Mouse (Mus musculus) forebrain, embryonic 14.5 days (tissue): ENCODE results near the gene Psat1. TPM values are rescaled to one million over a fixed set of nuclear protein-coding genes. Genes with fewer than 3 reads are reported as not detected.

Source experiments
- ATAC-seq: fragments of 200-750 bp; cut with Nextera tagmentation; 2 replicates; pipeline ENCODE4 v1.8.0; 2017; ENCODE audit warnings: mild to moderate bottlenecking, moderate library complexity
- DNase-seq: peaks from one replicate; pipeline ENCODE4 v3.0.0-alpha.2; 2015; ENCODE audit warnings: low spot score
- H3K27ac ChIP-seq: fragments of 300-500 bp; sonication (generic); 2 replicates; pipeline ENCODE4 v1.5.1; 2014; ENCODE audit warnings: low read depth, mild to moderate bottlenecking, control low read depth, low read length, moderate library complexity
- H3K27me3 ChIP-seq: fragments of 300-500 bp; sonication (generic); replicated peaks from 2 replicates; pipeline ENCODE4 v1.6.1; 2014; ENCODE audit warnings: low read length, control low read depth, mixed read lengths; ENCODE audit not compliant: control insufficient read depth, insufficient read depth
- H3K36me3 ChIP-seq: fragments of 300-500 bp; sonication (generic); 2 replicates; pipeline ENCODE4 v1.6.1; 2014; ENCODE audit warnings: low read length, control low read depth; ENCODE audit not compliant: control insufficient read depth, insufficient read depth
- H3K4me1 ChIP-seq: fragments of 300-500 bp; sonication (generic); 2 replicates; pipeline ENCODE4 v1.6.1; 2014; ENCODE audit warnings: antibody characterized with exemption, low read length, control low read depth; ENCODE audit not compliant: control insufficient read depth, insufficient read depth
- H3K4me2 ChIP-seq: fragments of 300-500 bp; sonication (generic); 2 replicates; pipeline ENCODE4 v1.6.1; 2014; ENCODE audit warnings: mild to moderate bottlenecking, control low read depth, low read length
- H3K4me3 ChIP-seq: fragments of 300-500 bp; sonication (generic); 2 replicates; pipeline ENCODE4 v1.5.1; 2014; ENCODE audit warnings: low read depth, low read length, control low read depth
- H3K9ac ChIP-seq: fragments of 300-500 bp; sonication (generic); 2 replicates; pipeline ENCODE4 v1.6.1; 2014; ENCODE audit warnings: mild to moderate bottlenecking, low read length, control low read depth, moderate library complexity
- H3K9me3 ChIP-seq: fragments of 300-500 bp; sonication (generic); replicated peaks from 2 replicates; pipeline ENCODE4 v1.6.1; 2016; ENCODE audit warnings: low read length, control low read depth, mixed read lengths; ENCODE audit not compliant: control insufficient read depth
- WGBS: fragments of 180-500 bp; shearing (Covaris S2); extraction: QIAGEN DNeasy Blood & Tissue Kit; methylation state at CpG from one replicate; pipeline ENCODE4 v1.1.7; 2014; 5-methylcytosine and 5-hydroxymethylcytosine counted together
- polyA plus RNA-seq: library from polyadenylated mRNA; unstranded; fragments of >200 nt; fragmentation: Nextera tagmentation; extraction: Ambion mirVana; gene quantifications from 2 replicates; pipeline ENCODE4 v1.2.1, GENCODE M21; 2014

Gene Psat1
- polyA plus RNA-seq, 1 experiment from 2014 or later = 147 TPM

DNA sequence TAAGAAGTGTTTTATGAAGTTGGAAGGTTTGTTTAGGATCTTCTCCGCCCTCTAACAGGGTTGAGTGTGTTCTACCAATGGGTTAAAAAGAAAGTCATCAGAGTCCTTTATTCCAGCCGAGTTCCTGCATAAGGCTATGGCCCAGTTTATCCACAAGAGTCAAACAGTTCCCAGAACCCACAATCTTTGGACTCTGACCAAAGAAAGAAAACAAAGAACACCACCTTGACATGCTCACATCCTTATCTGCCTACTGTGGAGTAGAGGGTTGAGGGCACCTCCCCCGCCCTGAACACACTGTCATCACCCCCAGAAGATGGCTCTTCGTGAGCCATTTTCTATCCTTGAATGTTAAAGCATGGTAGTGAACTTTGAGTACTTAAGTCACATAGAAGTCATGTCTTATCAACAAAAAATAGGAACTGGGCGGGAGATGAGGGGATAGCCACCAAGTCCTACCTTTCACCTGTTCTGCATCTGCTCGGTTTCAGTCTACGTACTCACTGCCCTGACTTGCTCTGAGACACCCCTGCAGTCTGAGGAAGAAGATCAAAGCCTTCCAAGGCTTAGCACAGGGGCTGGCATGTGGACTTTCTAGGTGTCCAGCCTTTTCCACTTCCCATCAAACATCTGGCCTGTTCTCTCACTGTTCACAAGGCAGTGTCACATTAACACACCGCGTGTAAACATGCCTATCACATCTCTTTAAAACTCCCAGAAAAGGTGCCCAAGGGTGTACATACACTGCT is 33.7 kb downstream of the Psat1 start:
- Histone ChIP-seq H3K9me3 (no peaks in the 10 kb centered on the region), H3K4me3 (no peak overlapping the region), H3K27me3 (no peaks in the 10 kb centered on the region), H3K4me2 (no peak overlapping the region), H3K27ac (no peak overlapping the region), H3K9ac (no peak overlapping the region), H3K36me3 (peaks cover 85% of the 10 kb centered on the region), H3K4me1 (no peaks in the 10 kb centered on the region)
- ATAC-seq (no peak), DNase-seq (no peak)
- WGBS = 92% methylated on average over 9 of the region's 9 CpGs

DNA sequence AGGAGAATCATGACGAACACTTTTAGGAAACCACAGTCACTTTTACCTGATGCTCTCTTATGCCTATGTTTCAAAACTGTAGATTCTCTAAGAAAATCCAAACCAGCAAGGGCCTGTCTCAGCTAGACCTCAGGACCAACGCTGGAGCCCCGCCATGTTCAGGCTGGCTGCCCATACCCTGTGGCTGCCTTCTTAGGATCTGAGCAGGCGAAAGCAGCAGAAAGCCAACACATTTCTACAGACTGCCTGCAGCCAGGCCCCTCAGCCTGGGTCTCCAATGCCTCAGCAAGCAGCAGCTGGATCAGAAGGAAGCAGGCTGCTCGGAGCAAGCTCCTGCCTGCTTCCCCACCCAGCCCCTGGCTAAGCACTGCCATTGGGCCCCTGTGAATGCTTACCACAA is 35.7 kb downstream of the Psat1 start:
- no peak for DNase-seq
- no peak overlapping the region for H3K4me2 ChIP-seq
- 97% methylated on average over 5 of the region's 5 CpGs for WGBS

DNA sequence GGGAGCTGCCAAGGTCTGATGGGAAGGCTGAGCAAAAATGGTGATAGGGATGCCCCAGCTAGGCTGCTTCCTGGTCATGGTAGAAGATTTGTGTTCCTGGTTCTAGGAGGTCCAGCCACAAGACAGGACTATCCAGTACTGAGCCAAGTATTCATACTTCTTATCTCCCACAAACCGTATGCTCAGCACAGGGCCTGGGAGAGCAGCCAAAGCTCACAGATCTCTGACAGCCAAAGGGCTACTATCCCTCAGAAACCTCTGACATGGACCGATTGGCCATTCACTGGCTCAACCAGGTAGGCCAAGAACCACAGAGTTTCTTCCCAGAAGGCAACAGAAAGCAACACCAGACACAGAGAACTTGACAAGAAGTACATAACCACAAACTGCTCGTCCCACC is 36.1 kb downstream of the Psat1 start:
- Histone ChIP-seq H3K4me1 (no peaks in the 10 kb centered on the region), H3K27ac (no peak overlapping the region), H3K4me3 (no peak overlapping the region), H3K36me3 (peaks cover 80% of the 10 kb centered on the region), H3K9ac (no peak overlapping the region), H3K9me3 (no peaks in the 10 kb centered on the region), H3K27me3 (no peaks in the 10 kb centered on the region), H3K4me2 (no peak overlapping the region)
- DNase-seq (no peak), ATAC-seq (no peak)
- 93% methylated on average over 3 of the region's 3 CpGs for WGBS

More for the DNA sequence above, 35.7 kb downstream of the Psat1 start:
- Histone ChIP-seq H3K27ac (no peak overlapping the region), H3K27me3 (no peaks in the 10 kb centered on the region), H3K9me3 (no peaks in the 10 kb centered on the region), H3K36me3 (peaks cover 79% of the 10 kb centered on the region), H3K4me3 (no peak overlapping the region), H3K9ac (no peak overlapping the region), H3K4me1 (no peaks in the 10 kb centered on the region)
- ATAC-seq = no peak

DNA sequence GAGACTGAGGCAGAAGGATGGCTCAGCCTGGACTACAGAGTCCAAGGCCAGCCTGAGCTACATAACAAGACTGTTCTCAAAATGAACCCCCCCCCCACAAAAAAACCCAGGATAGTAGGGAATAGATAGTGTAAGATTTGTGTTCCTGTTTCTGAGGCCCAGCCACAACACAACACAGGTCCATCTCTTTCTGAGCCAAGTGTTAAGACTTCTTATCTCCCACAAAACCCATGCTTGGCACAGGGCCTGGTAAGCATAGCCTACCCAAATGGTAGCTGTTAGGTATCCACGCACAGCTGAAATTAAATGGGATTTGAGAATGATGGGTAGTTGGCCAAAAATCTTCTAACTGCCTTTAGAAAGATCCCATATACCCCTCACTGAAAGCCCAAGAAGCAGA is 36.6 kb downstream of the Psat1 start:
- H3K4me1 ChIP-seq = no peaks in the 10 kb centered on the region
- ATAC-seq (no peak), DNase-seq (no peak)
- no peaks in the 10 kb centered on the region for H3K27me3 ChIP-seq
- H3K9ac ChIP-seq = no peak overlapping the region
- H3K27ac ChIP-seq = no peak overlapping the region
- no peak overlapping the region for H3K4me2 ChIP-seq
- no peak overlapping the region for H3K4me3 ChIP-seq
- H3K9me3 ChIP-seq = no peaks in the 10 kb centered on the region
- WGBS = 92% methylated on average over 1 of the region's 1 CpGs
- H3K36me3 ChIP-seq = peaks cover 84% of the 10 kb centered on the region

DNA sequence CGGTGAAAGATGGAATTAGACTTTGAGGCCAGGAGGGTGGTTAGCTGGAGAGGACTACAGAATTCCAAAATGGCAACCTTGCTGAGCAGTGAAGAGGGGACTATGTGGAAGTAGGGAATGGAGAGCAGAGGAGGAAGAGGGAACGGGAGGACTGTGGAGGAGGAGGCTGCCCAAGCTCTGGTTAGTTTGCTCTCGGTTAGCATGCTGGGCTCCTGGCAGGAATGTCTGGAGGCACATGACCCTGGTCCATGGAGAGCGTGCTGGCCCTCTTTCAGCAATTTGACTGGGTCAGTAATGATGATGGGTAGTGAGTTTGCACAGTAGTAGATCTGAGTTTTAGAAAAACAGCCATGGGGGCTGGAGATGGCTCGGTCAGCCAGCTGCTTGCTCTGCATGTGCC is 39.1 kb downstream of the Psat1 start:
- no peak overlapping the region for H3K27ac ChIP-seq
- no peak overlapping the region for H3K4me3 ChIP-seq
- H3K36me3 ChIP-seq = peaks cover 67% of the 10 kb centered on the region
- 91% methylated on average over 5 of the region's 5 CpGs for WGBS
- ATAC-seq = no peak
- no peak overlapping the region for H3K9ac ChIP-seq
- DNase-seq = no peak
- H3K4me1 ChIP-seq = peaks cover 5% of the 10 kb centered on the region; the same call in 1 of the 2 replicates
- no peak overlapping the region for H3K4me2 ChIP-seq
- no peaks in the 10 kb centered on the region for H3K9me3 ChIP-seq
- no peaks in the 10 kb centered on the region for H3K27me3 ChIP-seq

DNA sequence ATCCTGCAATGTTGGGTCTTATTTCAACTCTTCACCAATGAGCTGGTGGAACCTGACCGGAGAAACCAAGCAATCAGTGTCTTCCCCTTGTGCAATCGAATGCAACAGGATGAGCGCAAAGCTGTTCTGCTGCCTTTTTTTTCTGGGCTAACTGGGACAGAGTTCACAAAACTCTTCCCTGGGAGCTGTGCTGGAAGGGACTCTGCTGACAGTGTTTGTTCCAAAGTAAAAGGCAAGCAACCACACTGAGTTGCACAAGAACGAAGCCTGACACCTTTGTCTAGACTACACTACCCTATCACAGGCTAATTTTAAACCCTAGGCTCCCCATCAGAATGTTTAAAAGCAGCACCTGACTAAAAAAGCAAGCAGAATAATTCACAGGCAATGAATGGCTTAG is 42.4 kb downstream of the Psat1 start:
- no peaks in the 10 kb centered on the region for H3K9me3 ChIP-seq
- ATAC-seq (no peak), DNase-seq (no peak)
- peaks cover 5% of the 10 kb centered on the region; the same call in 1 of the 2 replicates for H3K4me1 ChIP-seq
- H3K9ac ChIP-seq = no peak overlapping the region
- H3K27me3 ChIP-seq = no peaks in the 10 kb centered on the region
- H3K36me3 ChIP-seq = peaks cover 40% of the 10 kb centered on the region
- H3K27ac ChIP-seq = no peak overlapping the region
- WGBS = 89% methylated on average over 4 of the region's 4 CpGs
- no peak overlapping the region for H3K4me2 ChIP-seq
- H3K4me3 ChIP-seq = no peak overlapping the region

DNA sequence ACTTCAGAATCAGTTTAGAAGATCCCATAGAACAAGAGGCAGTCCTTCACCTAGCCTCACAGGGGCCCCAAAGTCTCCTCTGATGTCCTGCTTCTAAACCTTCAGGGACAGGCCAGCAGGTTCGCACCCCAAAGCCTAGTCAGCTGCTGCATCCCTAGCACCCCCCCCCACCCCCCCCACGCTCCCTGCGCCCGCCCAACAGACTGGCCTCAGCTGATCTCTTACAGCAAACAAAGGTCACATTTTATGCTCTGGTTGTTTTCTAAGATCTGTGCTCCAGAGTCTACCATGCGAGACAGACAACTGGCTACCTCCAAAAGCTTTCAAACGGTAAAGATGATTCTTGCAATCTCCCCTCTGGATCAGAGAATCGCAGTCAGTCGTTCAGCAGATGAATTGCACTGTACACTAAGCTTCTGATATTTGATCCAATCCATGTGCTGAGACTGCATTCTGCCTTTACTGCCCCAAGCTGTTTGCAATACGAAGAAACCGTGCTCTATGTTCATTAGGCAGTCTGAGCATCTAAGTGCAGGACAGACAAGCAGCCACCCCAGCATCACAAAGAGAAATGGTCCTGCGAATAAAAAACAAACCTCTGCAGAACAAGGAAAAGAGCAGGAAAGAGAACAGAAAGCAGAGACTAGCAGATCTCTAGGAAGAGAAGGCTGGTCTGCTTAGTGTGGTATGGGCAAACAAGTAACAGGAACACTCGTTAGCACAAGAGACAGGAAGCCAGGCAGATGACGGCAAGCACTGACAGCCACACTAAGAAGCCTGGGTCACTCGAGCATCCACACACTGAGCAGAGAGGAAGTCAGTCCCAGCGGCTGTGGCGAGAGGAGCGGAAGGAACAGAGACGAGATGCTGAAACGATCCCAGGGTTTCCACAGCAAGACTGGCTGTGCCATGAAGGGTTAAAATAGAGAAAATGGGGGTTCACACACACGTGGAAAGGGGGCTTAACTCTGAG is 43.3 kb downstream of the Psat1 start:
- WGBS = 19% methylated on average over 20 of the region's 20 CpGs
- ATAC-seq = peak; percentile 42; the same call in 1 of the 2 replicates
- H3K9ac ChIP-seq = no peak overlapping the region
- H3K27ac ChIP-seq = no peak overlapping the region
- no peaks in the 10 kb centered on the region for H3K27me3 ChIP-seq
- no peaks in the 10 kb centered on the region for H3K9me3 ChIP-seq
- no peak overlapping the region for H3K4me3 ChIP-seq
- DNase-seq = no peak
- H3K4me2 ChIP-seq = no peak overlapping the region
- peaks cover 30% of the 10 kb centered on the region for H3K36me3 ChIP-seq
- peaks cover 5% of the 10 kb centered on the region; the same call in 1 of the 2 replicates for H3K4me1 ChIP-seq

DNA sequence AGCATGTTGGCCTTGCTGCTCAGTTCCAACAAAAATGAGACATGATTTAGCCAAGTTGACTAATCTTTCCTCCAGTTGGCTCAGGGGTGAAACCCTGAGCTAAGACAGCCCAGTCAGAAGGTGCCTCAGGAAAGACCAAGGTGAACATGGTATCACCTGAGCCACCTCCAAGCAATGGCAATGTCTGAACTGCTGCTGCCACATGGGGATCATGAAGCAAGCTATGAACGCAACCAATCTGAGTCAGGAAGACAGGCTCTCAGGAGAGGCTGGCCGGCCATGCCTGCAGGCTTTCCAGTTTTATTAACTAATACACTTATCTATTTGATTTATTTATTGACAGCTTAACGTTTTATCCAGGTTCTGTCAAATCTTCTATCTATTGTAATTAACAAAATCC is 51.5 kb downstream of the Psat1 start:
- Histone ChIP-seq H3K9me3 (no peaks in the 10 kb centered on the region), H3K27ac (no peak overlapping the region), H3K36me3 (no peaks in the 10 kb centered on the region), H3K4me2 (no peak overlapping the region), H3K4me1 (no peaks in the 10 kb centered on the region), H3K4me3 (no peak overlapping the region), H3K27me3 (no peaks in the 10 kb centered on the region), H3K9ac (no peak overlapping the region)
- ATAC-seq (no peak), DNase-seq (no peak)
- 92% methylated on average over 3 of the region's 3 CpGs for WGBS

DNA sequence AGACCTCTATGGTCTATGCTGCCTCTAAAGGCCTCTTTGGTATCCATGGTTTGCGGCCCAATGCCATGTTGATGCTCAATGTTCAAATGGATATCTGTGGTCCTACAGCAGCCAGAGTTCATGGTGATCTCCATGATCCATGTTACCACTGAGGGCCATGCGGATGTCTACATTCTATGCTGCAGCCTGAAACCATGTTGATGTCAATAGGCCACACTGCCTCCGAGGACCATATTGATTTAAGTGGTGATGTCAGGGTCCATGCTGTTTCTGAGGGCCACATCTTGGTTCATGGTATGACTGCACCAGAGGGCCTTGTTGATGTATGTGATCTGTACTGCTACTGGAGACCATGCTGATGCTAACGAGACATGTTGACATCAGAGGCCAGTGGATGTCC is 55.0 kb downstream of the Psat1 start:
- Histone ChIP-seq H3K4me1 (no peaks in the 10 kb centered on the region), H3K27ac (no peak overlapping the region), H3K4me3 (no peak overlapping the region), H3K4me2 (no peak overlapping the region), H3K27me3 (no peaks in the 10 kb centered on the region), H3K36me3 (no peaks in the 10 kb centered on the region), H3K9me3 (no peaks in the 10 kb centered on the region), H3K9ac (no peak overlapping the region)
- DNase-seq (no peak), ATAC-seq (no peak)
- WGBS = 93% methylated on average over 4 of the region's 4 CpGs
